Mouse (Mus musculus) layer of hippocampus, postnatal 36 days (tissue): ENCODE results near the gene Brd3os. TPM values are rescaled to one million over a fixed set of nuclear protein-coding genes. Genes with fewer than 3 reads are reported as not detected.

Experiments used
- DNase-seq, 2 experiments: peaks; one replicate each; pipeline ENCODE4 v3.0.0; 2022
- total RNA-seq, 2 experiments: library from RNA; stranded (reverse); gene quantifications; 2 replicates each; pipeline ENCODE4 v1.2.3; 2021

The Brd3os gene
- total RNA-seq, 2 experiments from 2014 or later: 22.6 to 24.0 TPM

- DNase-seq: no peak
Observed at GRCm38 (mm10) chr2:27469292-27469990, 27.3 kb downstream of the Brd3os start.

DNA sequence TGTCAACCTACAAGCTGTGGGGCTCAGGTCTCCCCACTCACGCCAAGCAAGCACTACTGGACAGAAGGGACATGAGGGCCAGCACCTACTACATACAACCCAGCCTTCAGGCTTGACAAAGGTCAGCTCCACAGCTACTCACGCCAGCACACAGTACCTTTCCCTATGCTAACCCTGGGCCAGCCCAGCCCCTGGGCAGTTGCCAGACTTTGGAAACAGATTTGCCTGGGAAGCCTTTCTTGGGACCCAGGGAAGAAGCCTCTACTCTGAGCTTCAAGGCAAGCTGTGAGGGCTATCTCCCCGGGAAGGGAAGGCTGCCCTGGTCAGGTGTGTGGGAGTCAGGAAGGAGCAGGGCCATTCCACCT lies 27.8 kb downstream of the Brd3os start:
- no peak for DNase-seq

DNA sequence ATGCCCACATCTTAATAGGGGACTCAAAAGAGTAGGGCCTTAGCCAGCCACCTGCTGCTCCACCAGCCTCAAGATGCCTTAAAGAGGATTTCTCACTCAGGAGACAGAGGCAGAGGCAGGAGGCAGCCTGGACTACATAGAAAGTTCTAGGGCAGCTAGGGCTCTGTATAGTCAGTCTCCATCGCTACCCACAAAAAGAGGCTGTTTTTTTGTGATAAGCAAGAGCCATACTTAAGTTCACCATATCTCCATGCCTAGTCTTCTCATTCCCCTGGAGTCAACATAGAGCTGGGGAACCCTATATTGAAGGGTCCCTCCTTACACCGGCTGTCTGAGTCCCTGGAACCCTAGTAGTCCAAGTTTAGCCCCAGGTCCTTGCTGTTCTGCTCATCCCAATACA lies 28.4 kb downstream of the Brd3os start:
- no peak for DNase-seq

- no peak for DNase-seq
Observed at GRCm38 (mm10) chr2:27471170-27471584, 29.1 kb downstream of the Brd3os start.

DNA sequence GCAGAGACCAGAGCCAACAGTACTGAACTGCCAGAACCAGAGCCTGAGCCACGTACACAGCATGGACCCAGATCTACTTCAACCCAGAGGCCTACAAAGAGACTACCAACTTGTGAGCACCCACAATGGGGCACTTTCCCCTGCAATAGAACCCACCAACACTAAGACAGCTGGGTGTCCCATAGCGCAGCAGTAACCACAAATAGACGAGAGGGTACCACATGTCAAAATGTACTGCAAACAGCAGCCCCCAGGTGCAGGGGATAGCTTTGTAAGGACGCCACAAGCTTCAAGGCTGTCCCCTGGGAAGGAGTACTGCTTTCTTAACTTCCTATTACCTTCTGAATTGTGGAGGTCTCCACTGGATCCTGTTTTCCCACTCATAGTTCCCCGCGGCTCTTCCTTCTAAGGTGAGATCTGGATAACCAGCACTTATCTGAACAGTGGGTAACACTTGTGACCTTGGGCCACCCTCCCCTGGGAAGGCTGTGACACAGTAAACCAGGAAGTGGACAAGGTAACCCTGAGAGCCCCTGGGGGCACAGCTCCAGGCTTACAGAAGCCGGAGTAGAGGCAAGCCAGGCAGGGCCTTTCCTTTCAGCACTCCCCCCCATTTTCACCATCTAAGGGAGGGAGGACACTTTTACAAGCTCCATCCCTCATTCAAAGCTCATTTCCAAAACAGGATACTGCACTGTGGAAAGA lies 31.1 kb downstream of the Brd3os start:
- DNase-seq: no peak

DNA sequence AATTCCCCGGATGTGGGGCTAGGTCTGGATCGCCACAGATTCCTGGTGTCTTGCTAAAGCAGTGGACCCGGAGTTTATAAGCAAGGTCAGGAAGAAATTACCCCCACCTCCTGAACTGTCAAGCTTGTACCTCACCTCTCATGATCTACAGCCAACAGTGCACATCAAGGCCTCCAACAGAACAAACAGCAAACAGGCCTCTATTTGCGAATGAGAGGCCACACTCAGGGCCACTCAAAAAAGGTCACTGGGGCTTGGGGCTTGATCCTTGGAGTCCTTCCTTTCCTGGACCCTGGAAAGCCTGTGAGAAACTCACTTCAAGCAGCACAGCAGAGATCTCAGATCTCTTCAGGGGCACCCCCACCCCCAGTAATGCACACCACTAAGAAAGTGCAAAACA lies 31.8 kb downstream of the Brd3os start:
- no peak for DNase-seq

DNA sequence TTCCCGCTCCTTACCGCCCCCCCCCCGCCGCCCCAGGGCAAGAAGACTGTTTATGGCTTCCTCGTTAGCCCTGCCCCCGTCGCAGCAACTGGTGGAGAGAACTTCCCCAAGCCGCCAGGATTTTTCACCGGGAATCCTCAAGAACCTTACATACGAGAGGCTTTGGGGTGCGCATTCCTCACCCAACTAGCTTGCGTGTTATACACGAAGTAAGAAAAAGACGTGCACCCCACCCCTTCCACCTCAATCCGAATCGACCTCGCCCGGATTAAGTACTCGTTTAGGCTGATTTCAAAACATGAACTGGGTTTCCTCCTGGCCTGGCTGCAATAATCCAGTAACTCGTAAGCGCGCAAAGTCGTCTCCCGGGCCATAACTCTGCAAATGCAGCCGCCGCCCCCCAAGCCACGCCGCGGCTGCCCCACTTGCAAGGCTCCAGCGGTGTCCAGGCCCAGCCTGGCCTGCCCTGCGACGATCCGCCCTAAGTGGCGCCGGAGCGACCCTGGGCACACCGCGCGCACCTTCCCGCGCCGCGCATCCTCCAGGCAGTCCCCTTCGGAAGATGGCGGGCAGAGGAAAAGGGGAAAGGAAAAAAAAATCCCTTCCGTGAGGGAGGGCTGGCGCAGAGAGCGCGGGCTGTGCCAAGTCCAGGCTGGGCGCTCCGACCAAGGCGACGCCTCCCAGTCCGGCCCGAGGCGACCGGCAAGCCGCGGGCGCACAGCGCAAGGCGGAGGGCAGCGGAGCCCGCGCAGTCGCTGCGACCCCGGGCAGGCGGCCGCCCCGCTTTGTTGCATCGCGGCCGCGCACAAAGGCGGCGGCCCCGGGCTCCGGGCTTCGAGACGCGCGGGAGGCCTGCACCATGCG lies 32.7 kb downstream of the Brd3os start:
- DNase-seq: no peak

DNA sequence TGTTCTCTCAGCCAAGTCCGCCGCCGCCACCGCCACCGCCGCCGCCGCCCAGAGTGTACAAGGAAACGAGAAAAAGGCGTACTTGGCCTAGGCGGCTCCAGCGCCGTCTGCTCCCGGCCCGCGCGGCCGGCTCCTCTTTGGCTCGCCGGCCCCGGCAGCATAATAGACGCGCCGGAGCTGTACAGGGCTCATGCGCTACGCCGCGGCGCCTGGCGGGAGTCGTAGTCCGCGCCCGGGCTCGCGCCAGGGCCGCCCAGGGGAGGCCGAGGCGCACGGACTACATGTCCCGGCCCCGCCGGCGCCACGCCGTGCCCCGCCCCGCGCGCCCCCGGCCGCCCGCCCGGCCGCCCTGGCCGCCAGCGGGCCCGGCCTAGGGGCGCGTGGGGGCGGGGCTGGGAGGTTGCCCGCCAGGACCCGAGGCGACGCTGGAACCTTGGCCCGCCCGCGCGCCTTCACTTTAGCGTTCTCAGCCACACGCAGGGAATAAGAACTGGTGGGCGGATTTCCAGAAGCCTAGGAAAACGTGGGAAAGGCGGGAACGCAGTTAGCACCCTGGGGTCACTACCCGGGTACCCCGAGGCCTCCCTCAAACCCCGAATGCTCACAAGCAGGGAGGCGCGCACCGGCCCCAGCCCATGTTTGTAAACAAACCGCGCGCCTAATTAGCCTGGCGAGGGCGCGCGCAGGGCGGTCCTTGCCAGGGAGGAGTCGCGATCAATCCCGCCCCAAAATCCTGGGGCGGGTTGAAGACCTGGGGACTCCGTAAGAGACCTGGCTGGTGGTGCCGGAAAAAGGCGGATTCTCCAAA lies 33.6 kb downstream of the Brd3os start:
- DNase-seq: peak; percentile 91 to 92

DNA sequence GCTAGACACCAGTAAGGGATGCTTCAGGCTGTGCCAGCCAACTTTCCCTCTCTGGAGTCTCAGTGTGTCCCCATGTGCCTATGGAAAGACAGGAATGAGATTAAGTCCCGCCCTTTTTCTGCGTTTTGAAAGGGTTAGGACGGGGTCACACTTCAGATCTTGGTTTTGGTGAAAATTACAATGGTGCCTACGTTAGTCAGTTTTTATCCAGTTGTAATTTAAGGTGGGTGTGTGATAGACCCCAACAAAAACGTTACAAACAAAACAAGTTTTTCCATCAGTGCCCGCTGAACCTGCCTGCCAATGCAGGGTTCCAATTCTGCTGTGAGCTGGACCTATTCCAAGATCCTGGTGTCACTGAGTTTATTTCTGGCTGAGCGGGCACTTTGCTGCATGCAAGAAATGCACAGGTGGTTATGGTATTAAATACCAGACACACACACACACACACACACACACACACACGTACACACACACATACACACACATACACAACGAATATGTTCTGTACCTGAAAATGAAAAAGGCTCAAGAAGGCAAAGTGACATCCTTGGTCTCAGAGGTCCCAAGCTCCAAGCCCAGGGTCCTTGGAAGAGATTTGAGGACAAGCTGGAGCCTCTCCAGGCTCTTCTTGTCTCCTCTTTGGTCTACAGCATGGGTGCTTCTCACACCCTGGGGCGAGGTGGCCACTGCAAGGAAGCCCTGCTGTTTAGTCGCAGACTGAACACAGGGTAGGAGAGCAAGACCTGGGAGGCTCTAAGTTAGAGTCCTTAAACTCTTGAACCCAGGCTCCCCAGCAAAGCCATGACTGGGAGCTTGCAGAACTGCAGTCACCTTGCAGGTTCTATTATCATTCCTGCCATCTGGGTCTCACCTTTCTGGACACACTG lies 34.4 kb downstream of the Brd3os start:
- DNase-seq: no peak

DNA sequence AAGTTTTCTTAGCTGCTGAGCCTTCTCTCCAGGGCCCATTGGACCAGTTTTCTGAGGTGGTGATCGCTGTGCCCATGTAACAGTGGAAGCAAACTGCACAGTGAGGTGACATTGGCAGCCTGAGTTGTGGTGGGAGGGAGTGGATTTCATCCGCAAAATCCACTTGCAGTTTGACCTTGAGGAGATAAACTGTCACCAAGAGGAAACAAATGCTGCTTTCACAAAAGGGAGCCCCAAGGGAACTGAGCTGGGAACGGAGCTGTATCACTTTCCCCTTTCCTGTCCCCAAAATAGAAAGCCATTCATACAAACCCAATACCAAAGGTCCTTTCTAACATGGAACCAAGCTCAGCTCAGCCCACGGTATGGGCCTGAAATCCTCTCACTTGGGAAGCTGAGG lies 37.7 kb downstream of the Brd3os start:
- no peak for DNase-seq

DNA sequence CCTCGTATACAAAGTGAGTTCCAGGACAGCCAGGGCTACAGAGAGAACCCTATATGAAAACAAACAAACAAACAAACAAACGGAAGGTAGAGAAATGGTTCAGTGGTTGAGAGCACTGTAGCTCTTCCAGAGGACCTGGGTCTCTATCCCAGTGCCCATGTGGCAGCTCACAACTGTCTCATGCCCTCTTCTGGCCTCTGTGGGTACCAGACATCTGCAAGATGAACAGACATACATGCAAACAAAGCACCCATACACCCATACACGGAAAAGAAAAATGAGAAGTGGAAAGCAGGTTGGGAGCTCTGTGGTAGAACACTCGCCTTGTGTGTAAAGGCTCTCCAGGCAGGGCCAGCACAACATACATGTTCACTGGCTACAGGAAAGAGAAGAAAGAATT lies 38.2 kb downstream of the Brd3os start:
- no peak for DNase-seq

- DNase-seq: no peak
Observed at GRCm38 (mm10) chr2:27482265-27482861, 40.2 kb downstream of the Brd3os start.

DNA sequence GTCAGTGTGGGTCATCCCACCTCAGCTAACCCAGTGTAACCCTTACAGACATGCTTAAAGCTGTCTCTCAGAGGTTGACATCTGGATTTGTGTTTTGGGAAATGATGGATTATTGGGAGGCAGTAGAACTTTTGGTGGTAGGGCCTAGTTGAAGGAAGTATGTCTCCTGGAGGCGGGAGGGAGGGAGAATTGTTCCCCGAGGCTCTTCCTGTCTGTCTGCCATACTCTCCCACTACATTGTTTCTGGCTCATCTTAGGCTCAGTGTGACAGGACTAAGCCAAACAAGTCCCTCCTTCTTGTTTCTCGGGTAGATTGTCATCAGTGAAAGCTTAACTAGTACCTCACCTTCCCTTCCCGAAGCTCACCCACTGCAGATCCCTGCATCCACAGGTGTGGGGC lies 44.6 kb downstream of the Brd3os start:
- DNase-seq: no peak

DNA sequence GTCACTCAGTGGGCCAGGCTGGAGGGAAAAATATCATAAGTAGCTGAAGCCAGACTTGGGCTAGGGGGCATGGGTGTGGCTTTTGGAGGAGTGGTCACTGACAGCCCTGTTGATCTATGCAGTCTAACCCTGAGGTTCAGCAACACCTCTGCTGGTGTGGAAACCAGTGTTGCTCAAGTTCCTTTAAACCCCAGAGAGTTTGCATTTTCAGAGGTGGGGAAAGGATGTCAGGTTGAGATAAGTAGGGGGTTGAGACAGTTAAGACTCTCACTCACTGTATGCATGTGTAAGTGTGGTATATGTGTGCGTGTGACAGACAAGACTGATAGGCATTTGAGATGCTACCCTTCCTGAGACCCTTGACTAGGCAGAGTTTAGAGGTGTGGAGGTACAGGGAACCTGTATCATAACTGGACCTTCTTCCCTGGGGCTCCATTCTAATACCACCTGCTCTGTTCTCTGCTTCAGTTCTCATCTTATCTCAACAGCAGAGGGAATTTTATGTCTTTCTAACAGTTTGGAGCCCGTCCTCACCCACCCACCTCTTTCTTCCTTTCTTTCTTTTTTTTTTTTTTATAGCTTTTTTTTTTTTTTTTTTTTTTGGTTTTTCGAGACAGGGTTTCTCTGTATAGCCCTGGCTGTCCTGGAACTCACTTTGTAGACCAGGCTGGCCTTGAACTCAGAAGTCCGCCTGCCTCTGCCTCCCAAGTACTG lies 45.4 kb downstream of the Brd3os start:
- DNase-seq: no peak

DNA sequence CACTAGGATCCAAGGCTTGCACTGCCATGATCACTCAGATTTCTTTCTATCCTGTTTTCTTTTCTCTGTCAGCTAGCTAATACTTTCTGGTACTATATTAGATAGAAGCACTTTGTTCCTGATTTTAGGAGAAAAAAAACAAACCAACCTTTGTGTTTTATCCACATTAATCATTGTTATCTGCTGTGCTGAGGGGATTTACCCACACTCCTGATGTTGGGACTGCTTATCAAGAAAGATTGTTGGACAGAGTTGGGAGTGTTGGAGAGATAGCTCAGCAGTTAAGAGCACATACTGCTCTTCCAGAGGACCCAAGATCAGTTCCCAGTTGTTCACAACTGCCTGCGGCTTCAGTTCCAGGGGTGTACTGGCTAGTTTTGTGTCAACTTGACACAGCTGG lies 46.2 kb downstream of the Brd3os start:
- DNase-seq: no peak

- no peak for DNase-seq
Observed at GRCm38 (mm10) chr2:27490939-27491338, 48.8 kb downstream of the Brd3os start.
